Mouse (Mus musculus) midbrain, embryonic 14.5 days (tissue): ENCODE measurements around the gene Ap1g1. TPM values are rescaled to one million over a fixed set of nuclear protein-coding genes. Genes with fewer than 3 reads are reported as not detected.

Source experiments
- ATAC-seq: fragments of 200-750 bp; cut with Nextera tagmentation; 2 replicates; pipeline ENCODE4 v1.8.0; 2017; ENCODE audit warnings: moderate number of reproducible peaks, moderate library complexity; ENCODE audit not compliant: low FRiP score, low TSS enrichment
- DNase-seq: peaks from one replicate; pipeline ENCODE4 v3.0.0-alpha.2; 2015
- H3K27ac ChIP-seq: fragments of 300-500 bp; sonication (generic); replicated peaks from 2 replicates; pipeline ENCODE4 v1.5.1; 2014; ENCODE audit warnings: mild to moderate bottlenecking, low read depth, low read length, moderate library complexity
- H3K27me3 ChIP-seq: fragments of 300-500 bp; sonication (generic); 2 replicates; pipeline ENCODE4 v1.6.1; 2014; ENCODE audit warnings: low read length, control low read depth, mixed read lengths; ENCODE audit not compliant: control insufficient read depth, insufficient read depth
- H3K36me3 ChIP-seq: fragments of 300-500 bp; sonication (generic); 2 replicates; pipeline ENCODE4 v1.6.1; 2014; ENCODE audit warnings: low read length, control low read depth; ENCODE audit not compliant: control insufficient read depth, insufficient read depth
- H3K4me1 ChIP-seq: fragments of 300-500 bp; sonication (generic); 2 replicates; pipeline ENCODE4 v1.6.1; 2014; ENCODE audit warnings: mild to moderate bottlenecking, antibody characterized with exemption, low read length, control low read depth; ENCODE audit not compliant: control insufficient read depth, insufficient read depth
- H3K4me2 ChIP-seq: fragments of 300-500 bp; sonication (generic); 2 replicates; pipeline ENCODE4 v1.6.1; 2014; ENCODE audit warnings: mild to moderate bottlenecking, low read length, moderate library complexity
- H3K4me3 ChIP-seq: fragments of 300-500 bp; sonication (generic); replicated peaks from 2 replicates; pipeline ENCODE4 v1.5.1; 2014; ENCODE audit warnings: low read depth, low read length
- H3K9ac ChIP-seq: fragments of 300-500 bp; sonication (generic); replicated peaks from 2 replicates; pipeline ENCODE4 v1.6.1; 2014; ENCODE audit warnings: mild to moderate bottlenecking, low read length, moderate library complexity
- H3K9me3 ChIP-seq: fragments of 300-500 bp; sonication (generic); 2 replicates; pipeline ENCODE4 v1.6.1; 2016; ENCODE audit warnings: low read length, control low read depth, mixed read lengths; ENCODE audit not compliant: control insufficient read depth
- WGBS: fragments of 180-500 bp; shearing (Covaris S2); extraction: QIAGEN DNeasy Blood & Tissue Kit; methylation state at CpG from one replicate; pipeline ENCODE4 v1.1.7; 2014; 5-methylcytosine and 5-hydroxymethylcytosine counted together
- polyA plus RNA-seq: library from polyadenylated mRNA; unstranded; fragments of >200 nt; fragmentation: Nextera tagmentation; extraction: Ambion mirVana; gene quantifications from 2 replicates; pipeline ENCODE4 v1.2.1, GENCODE M21; 2014

Gene Ap1g1
- polyA plus RNA-seq, 1 experiment from 2014 or later = 43.4 TPM

DNA sequence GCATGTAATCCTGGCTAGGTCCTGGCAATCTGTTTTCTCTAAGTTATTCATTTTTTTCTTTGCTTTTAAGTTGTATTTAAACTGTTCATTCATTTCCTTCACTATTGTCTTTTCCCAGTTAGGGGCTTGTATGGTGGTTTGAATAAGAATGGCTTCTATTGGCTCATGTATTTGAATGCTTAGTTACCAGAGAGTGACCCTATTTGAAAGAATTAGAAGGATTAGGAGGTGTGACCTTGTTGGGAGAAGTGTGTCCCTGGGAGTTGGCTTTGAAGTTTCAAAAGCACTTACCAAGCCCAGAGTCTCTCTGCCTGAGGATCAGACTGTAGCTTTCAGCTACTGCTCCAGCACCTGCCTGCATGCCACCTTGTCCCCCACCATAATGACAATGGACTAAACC, 106.9 kb downstream of the Ap1g1 start:
- Histone ChIP-seq H3K4me3 (no peak overlapping the region), H3K4me2 (no peak overlapping the region), H3K4me1 (no peaks in the 10 kb centered on the region), H3K9ac (no peak overlapping the region), H3K27me3 (no peaks in the 10 kb centered on the region), H3K9me3 (no peaks in the 10 kb centered on the region), H3K36me3 (peaks cover 20% of the 10 kb centered on the region), H3K27ac (no peak overlapping the region)
- no peak for ATAC-seq
- DNase-seq = no peak

DNA sequence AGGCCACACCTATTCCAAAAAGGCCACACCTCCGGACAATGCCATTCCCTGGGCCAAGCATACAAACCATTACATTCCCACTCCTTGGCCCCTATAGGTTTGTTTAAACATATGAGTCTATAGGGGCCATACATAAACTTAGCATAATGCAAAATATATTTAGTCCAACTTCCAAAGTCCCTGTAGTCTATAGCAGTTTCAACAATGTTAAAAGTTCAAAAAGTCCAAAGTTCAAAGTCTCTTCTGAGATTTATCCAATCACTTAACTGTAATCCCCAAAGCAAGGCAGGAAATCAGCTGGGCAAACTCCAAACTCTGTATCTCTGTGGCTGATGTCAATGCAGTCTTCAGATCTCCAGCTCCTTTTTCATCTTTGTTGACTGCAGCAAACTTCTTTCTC, 110.9 kb downstream of the Ap1g1 start:
- Histone ChIP-seq H3K27me3 (no peaks in the 10 kb centered on the region), H3K36me3 (peaks cover 11% of the 10 kb centered on the region; the same call in 1 of the 2 replicates), H3K9me3 (no peaks in the 10 kb centered on the region), H3K4me2 (no peak overlapping the region), H3K4me3 (no peak overlapping the region), H3K9ac (no peak overlapping the region), H3K27ac (no peak overlapping the region), H3K4me1 (no peaks in the 10 kb centered on the region)
- no peak for ATAC-seq
- DNase-seq = no peak
- WGBS = 100% methylated on average over 1 of the region's 1 CpGs

DNA sequence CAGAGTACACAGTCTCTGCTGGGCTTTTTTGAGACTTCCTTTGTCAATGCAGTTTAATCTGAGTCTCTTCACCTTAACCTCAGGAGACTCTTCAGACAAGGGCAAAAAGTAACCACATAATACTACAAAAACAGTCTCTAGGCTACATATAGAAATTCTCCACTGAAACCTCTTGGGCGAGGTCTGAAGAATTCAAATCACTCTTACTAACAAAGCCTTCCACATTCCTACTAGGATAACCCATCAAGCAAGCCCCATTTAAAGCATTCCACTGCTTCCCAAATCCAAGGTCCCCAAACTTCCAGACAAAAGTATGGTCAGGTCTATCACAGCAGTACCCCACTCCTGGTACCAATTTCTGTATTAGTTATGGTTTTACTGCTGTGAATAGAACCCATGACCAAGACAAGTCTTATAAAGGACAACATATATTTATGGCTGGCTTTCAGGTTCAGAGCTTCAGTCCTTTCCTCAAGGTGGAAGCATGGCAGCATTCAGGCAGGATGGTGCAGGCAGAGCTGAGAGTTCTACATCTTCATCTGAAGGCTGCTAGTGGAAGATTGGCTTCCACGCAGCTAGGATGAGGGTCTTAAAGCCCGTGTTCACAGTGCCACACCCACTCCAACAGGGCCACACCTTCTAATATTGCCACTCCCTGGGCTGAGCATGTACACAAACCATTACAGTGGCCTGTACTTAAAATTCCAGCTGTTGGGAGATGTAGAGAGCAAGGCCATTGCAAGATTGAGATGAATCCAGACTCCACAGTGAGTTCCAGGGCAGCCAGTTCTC, 112.6 kb downstream of the Ap1g1 start:
- DNase-seq = no peak
- H3K9ac ChIP-seq = no peak overlapping the region
- 88% methylated on average over 3 of the region's 3 CpGs for WGBS

DNA sequence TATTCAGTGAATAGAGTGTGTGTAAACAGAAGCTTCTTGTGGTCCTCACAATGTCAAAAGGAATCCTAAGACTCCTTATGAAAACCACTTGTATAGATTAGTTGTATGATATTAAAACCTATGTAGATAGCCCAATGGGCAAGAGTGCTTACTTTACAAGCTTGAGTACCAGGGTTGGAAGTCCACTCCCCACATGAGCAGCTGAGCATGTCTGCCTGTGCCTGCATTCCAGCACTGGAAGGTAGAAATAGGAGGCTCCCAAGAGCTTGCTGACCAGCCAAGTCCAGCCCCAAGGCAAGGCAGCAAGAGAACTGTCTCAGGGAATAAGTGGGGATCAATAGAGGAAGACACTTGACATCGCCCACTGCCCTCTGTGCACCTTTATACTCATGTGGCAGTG, 116.3 kb downstream of the Ap1g1 start:
- Histone ChIP-seq H3K27me3 (no peaks in the 10 kb centered on the region), H3K9ac (no peak overlapping the region), H3K27ac (no peak overlapping the region), H3K4me1 (no peaks in the 10 kb centered on the region), H3K36me3 (0 out of 2 replicates have a peak, but pooled peaks cover 3% of the 10 kb centered on the region), H3K4me3 (no peak overlapping the region), H3K9me3 (no peaks in the 10 kb centered on the region), H3K4me2 (no peak overlapping the region)
- WGBS = 100% methylated on average over 1 of the region's 1 CpGs
- no peak for DNase-seq
- no peak for ATAC-seq

More for the DNA sequence above, 112.6 kb downstream of the Ap1g1 start:
- Histone ChIP-seq H3K36me3 (peaks cover 9% of the 10 kb centered on the region; the same call in 1 of the 2 replicates), H3K4me2 (no peak overlapping the region), H3K9me3 (no peaks in the 10 kb centered on the region), H3K4me1 (no peaks in the 10 kb centered on the region), H3K4me3 (no peak overlapping the region), H3K27ac (no peak overlapping the region), H3K27me3 (no peaks in the 10 kb centered on the region)
- no peak for ATAC-seq

DNA sequence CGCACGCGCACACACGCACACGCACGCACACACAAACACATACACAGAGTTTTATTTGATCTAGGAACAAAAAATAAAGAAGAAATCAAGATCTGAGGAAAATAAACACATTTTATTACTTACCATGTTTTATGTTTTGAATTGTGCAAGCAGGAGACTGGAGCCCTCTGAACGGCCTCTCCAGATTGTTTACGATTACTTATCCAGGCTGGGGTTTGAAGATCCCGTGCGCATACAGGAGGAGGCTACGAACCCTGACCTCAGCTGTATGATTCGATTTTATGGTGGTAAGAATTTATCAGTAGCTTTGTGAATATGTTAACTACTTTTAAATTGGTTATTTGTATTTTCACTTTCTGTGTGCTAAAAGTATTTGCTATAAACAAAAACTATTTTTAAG, 117.0 kb downstream of the Ap1g1 start:
- no peak overlapping the region for H3K4me2 ChIP-seq
- no peak overlapping the region for H3K27ac ChIP-seq
- DNase-seq = no peak
- 0 out of 2 replicates have a peak, but pooled peaks cover 3% of the 10 kb centered on the region for H3K36me3 ChIP-seq
- no peak for ATAC-seq
- H3K9ac ChIP-seq = no peak overlapping the region
- WGBS = 92% methylated on average over 12 of the region's 12 CpGs
- H3K4me1 ChIP-seq = no peaks in the 10 kb centered on the region
- no peak overlapping the region for H3K4me3 ChIP-seq
- no peaks in the 10 kb centered on the region for H3K9me3 ChIP-seq
- H3K27me3 ChIP-seq = no peaks in the 10 kb centered on the region

DNA sequence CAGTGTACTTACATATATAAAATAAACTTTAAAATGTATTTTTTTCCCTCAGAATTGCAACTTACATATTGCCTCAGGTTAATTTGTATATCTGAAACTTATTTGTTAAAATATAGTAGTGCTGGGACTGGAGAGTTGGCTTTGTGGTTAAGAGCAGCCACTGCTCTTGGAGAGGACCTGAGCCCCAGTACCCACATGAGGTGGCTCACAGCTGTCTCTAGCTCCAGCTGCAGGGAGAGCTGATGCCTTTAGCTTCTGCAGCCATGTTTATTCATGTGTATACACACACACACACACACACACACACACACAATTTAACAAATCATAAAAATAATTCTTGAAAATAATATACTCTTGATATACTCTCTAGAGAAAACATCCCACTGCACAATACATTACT, 124.0 kb downstream of the Ap1g1 start:
- no peaks in the 10 kb centered on the region for H3K27me3 ChIP-seq
- peaks cover 16% of the 10 kb centered on the region for H3K36me3 ChIP-seq
- no peaks in the 10 kb centered on the region for H3K4me1 ChIP-seq
- H3K4me2 ChIP-seq = no peak overlapping the region
- DNase-seq (no peak), ATAC-seq (no peak)
- no peaks in the 10 kb centered on the region for H3K9me3 ChIP-seq
- no peak overlapping the region for H3K27ac ChIP-seq
- H3K9ac ChIP-seq = no peak overlapping the region
- H3K4me3 ChIP-seq = no peak overlapping the region

DNA sequence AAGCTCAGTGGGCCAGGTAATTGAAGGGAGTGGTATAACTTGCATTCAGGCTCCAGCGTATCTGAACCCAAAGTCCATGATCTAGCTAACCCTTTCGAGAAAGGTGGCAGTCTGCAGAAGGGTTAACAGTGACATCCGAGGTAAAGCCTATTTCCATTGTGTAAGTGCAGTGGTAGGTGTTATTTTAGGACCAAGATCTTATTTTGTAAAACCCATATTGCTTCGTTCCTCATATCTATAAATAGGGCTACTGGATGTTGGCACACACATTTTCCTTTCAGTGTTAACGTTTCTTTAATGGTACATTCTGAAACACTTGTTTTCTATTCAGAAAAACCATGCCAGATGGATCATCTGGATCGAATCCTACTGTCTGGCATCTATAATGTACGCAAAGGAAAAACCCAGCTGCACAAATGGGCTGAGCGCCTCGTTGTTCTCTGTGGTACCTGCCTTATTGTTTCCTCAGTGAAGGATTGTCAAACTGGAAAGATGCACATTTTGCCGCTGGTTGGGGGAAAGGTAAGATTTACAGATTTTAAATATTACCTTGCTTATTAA, 125.6 kb downstream of the Ap1g1 start:
- Histone ChIP-seq H3K27me3 (no peaks in the 10 kb centered on the region), H3K36me3 (peaks cover 29% of the 10 kb centered on the region), H3K4me1 (no peaks in the 10 kb centered on the region), H3K4me3 (no peak overlapping the region), H3K4me2 (no peak overlapping the region), H3K9me3 (no peaks in the 10 kb centered on the region), H3K27ac (no peak overlapping the region), H3K9ac (no peak overlapping the region)
- no peak for ATAC-seq
- WGBS = 92% methylated on average over 10 of the region's 10 CpGs
- DNase-seq = no peak

DNA sequence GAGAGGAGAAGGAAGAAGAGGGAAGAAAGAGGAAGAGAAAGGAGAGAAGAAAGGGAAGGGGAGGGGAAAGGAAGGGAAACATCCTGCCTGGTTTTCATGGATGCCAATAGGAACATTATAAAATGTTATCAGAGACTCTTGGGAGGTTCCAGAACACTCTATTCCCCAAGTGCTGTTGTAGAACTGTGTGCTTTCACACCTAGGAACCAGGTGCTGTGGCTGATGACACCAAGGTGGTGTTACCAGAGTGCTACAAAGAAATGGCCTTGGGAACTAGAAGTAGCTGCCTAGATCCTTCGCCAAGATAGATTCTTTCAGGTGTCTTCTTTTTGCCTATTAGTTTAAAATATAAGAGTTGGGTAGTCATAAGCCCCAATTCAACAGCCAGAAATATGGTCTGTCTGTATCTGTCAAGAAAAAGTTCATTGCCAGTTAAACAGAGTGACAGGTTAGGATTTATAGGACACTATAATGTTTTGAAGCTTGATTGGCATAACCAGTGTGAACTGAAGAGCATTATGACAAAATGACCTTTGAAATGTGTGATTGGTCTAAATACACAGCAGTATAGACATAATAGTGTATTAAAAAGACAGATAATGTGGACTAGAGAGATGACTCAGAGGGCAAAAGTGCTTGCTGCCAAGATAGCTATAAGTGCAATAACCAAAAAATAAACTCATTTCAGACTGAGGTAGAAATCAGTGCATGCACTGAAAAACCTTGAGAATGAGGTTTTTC, 126.7 kb downstream of the Ap1g1 start:
- H3K4me1 ChIP-seq = no peaks in the 10 kb centered on the region
- H3K4me2 ChIP-seq = no peak overlapping the region
- H3K9ac ChIP-seq = no peak overlapping the region
- no peak for ATAC-seq
- 95% methylated on average over 1 of the region's 1 CpGs for WGBS
- H3K36me3 ChIP-seq = peaks cover 40% of the 10 kb centered on the region
- no peaks in the 10 kb centered on the region for H3K27me3 ChIP-seq
- no peak for DNase-seq
- H3K4me3 ChIP-seq = no peak overlapping the region
- H3K27ac ChIP-seq = no peak overlapping the region
- no peaks in the 10 kb centered on the region for H3K9me3 ChIP-seq
